Mouse (Mus musculus) macrophage (primary cell): ENCODE data around the gene Chga. TPM values are rescaled to one million over a fixed set of nuclear protein-coding genes. Genes with fewer than 3 reads are reported as not detected.

ENCODE experiments used
- H3K27ac ChIP-seq: fragments of 350-480 bp; formaldehyde crosslinking; 2 replicates; pipeline ENCODE4 v1.9.0; 2021
- H3K36me3 ChIP-seq: fragments of 350-480 bp; formaldehyde crosslinking; 2 replicates; pipeline ENCODE4 v1.9.0; 2021; ENCODE audit errors: inconsistent target
- H3K4me3 ChIP-seq: fragments of 350-480 bp; formaldehyde crosslinking; 2 replicates; pipeline ENCODE4 v1.9.0; 2021; ENCODE audit errors: inconsistent target
- H3K79me2 ChIP-seq: fragments of 350-480 bp; formaldehyde crosslinking; 2 replicates; pipeline ENCODE4 v1.9.0; 2021; ENCODE audit errors: inconsistent target
- WGBS: methylation state at CpG from one replicate; pipeline ENCODE4 v1.1.7; 2026; ENCODE audit warnings: inconsistent platforms; ENCODE audit not compliant: missing documents; 5-methylcytosine and 5-hydroxymethylcytosine counted together
- polyA plus RNA-seq: library from polyadenylated mRNA; stranded (reverse); fragments of 250-400 nt; gene quantifications from 3 replicates; pipeline ENCODE4 v1.2.4, GENCODE M21; 2018; ENCODE audit warnings: inconsistent platforms

Gene Chga
- polyA plus RNA-seq, 1 experiment from 2014 or later: not detected

DNA sequence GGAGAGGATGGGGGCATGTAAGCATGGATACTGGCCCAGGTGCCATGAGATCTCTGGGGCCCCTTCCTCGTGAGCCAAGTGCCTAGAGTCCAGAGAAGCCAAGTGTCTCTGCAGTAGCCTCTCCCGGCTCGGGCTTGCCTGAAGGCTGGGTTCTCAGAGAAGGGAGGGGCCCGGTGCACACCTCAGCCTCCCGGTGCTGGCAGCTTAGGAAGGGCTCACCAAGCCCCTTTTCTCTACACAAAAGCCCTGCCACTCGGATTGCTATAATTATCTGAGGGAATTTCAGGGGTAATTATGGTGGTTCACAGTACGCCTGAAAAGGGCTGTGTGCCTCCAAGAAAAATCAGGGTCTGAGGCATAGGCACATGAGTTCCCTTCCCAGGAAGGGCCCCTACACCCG, 47.1 kb downstream of the Chga start:
- H3K27ac ChIP-seq: no peak overlapping the region
- 90% methylated on average over 8 of the region's 8 CpGs for WGBS
- no peaks in the 10 kb centered on the region for H3K79me2 ChIP-seq
- peaks cover 32% of the 10 kb centered on the region for H3K36me3 ChIP-seq
- H3K4me3 ChIP-seq: no peak overlapping the region

DNA sequence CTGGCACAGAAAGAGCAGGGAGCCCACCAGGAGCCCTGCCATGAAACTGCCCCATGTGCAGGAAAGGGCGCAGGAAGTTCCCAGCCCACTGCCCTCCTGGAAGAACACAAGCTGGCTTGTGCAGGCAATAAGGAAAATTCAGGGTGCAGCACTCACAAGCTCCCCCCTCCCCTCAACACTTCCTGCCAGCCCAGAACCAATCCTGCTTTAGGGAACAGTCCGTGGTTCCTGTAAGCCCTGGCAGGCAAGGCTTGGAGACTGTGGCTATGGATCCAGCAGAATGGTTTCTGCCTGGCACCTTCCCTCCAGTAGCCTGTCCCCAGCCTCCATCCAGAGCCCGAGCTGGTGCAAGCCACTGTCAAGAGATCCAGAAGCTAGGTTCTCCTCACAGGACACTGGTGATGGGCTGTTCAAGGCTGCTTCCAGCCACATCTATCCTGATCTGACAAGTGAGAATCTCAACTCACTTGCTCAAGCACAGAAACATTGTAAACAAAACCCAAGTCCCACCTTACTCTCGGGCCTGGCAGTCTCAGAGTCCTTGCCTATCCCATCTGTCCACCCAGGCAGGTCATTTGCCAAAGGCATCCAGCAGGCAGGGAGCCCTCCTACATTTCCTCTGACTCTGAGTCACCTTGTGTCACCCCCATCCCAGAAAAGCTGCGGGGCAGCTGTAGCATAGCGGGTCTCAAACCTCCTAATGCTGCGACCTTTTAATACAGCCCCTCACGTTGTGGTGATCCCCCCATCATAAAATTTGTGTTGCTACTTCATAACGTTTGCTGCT, 47.7 kb downstream of the Chga start:
- H3K79me2 ChIP-seq: no peaks in the 10 kb centered on the region
- 95% methylated on average over 9 of the region's 9 CpGs for WGBS
- no peak overlapping the region for H3K4me3 ChIP-seq
- H3K27ac ChIP-seq: no peak overlapping the region
- peaks cover 32% of the 10 kb centered on the region for H3K36me3 ChIP-seq

DNA sequence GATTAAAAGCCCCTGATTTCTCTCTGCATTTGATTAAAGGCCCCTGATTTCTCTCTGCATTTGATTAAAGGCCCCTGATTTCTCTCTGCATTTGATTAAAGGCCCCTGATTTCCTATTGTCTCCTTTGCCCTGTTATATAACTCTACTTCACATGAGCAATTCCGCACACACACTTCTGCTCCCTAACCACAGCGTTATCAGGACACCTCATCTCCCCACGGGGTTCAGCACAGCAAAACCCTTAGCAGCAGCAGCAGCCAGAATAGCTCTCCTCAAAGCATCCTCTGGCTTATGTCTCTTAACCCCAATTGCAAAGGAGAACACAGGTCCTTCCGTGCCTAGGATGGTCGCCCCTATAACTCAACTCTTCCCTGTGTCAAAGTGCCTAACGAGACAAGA, 50.8 kb downstream of the Chga start:
- Histone ChIP-seq H3K4me3 (no peak overlapping the region), H3K27ac (no peak overlapping the region), H3K36me3 (peaks cover 37% of the 10 kb centered on the region), H3K79me2 (no peaks in the 10 kb centered on the region)
- 45% methylated on average over 6 of the region's 6 CpGs for WGBS

DNA sequence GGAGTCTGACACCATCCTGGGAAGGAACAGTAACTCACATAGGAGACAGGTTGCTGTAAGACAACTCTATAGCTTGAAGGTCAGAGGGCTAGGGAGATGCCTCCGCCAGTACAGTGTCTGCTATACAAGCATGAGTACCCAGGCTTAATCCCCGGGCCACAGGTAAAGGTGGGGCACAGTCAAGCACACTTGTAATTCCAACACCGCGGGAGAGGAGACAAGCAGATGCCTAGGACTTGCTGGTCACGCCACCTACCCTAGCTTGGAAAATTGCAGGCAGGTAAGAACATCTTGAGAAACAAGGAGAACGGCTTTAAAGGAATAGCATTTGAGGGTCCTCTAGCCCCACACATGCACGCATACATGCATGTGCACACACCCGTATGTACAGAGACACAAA, 52.3 kb downstream of the Chga start:
- H3K27ac ChIP-seq: no peak overlapping the region
- no peaks in the 10 kb centered on the region for H3K79me2 ChIP-seq
- H3K36me3 ChIP-seq: peaks cover 37% of the 10 kb centered on the region
- H3K4me3 ChIP-seq: no peak overlapping the region
- 96% methylated on average over 8 of the region's 8 CpGs for WGBS

DNA sequence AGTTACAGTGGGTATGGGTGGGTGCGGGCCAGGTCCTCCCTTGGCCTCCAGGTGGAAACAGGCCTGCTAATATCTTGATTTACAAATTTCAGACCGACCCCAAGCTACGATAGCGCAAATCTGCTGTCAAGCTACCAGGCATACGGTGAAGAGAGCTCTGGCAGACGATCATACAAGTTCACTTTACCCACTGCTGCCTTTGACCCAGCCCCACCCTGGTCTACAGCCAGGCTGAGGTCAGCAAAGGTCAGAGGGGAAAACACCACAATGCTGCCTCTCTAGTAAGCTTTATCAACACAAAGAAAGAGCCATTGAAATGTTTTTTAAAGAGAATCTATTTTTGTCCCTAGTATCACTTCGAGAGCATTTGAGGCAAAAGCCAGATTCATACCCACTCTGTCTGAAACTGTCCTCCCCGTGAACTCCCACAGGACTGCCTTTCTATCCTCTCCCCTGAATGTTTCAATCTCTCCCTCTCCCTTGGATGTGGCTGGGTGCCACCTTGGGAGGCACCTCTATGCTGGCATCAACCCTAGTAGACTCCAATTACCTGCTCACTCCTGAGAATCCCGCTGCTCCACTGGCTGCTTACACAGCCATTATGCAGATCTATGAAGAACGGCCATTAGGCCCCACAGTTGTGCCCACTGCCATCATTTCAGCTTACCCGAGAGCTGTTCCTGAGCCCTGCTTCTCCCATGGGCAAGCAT, 53.2 kb downstream of the Chga start:
- Histone ChIP-seq H3K27ac (no peak overlapping the region), H3K36me3 (peaks cover 37% of the 10 kb centered on the region), H3K79me2 (no peaks in the 10 kb centered on the region), H3K4me3 (no peak overlapping the region)
- 93% methylated on average over 11 of the region's 11 CpGs for WGBS

DNA sequence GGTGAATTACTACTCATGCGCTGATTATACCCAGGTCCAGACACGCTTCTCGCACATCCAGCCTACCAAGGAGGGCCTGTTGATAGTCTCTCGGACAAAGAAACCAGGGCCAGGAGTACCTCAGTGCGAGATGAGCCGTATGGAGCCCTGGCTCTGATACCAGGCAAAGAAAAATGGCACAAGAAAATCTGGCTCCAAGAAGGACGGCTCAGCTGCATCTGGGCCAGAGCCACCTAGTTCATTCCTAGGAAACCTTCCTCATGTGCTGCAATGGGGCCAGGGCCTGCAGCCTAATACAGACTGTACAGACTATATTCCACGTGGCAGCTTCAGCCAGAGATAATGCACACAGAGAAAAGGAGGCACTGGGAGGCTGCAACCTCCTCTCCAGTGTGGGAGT, 56.2 kb downstream of the Chga start:
- H3K79me2 ChIP-seq: no peaks in the 10 kb centered on the region
- H3K27ac ChIP-seq: no peak overlapping the region
- 96% methylated on average over 8 of the region's 8 CpGs for WGBS
- H3K4me3 ChIP-seq: no peak overlapping the region
- H3K36me3 ChIP-seq: peaks cover 11% of the 10 kb centered on the region

DNA sequence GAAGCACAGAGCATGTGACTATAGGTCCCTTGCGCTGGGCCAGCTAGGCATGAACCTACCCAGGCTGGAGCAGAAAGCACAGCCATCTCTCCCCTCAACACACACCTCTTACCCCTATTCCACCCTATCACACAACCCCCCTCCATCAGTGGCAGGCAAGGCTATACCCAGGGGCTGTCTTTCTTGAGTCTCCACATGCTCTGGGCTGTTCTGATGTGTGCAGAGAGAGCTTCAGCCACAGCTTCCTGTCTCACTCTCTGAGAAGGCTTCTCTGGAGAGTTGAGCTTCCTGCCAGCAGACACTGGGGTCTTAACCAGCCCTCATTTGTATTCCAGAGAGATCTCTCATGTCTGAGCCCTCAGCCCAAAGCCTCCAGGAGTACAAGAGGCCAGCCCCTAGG, 57.7 kb downstream of the Chga start:
- Histone ChIP-seq H3K79me2 (no peaks in the 10 kb centered on the region), H3K27ac (no peak overlapping the region), H3K4me3 (no peak overlapping the region), H3K36me3 (0 out of 2 replicates have a peak, but pooled peaks cover 5% of the 10 kb centered on the region)
- WGBS: 85% methylated on average over 1 of the region's 1 CpGs

DNA sequence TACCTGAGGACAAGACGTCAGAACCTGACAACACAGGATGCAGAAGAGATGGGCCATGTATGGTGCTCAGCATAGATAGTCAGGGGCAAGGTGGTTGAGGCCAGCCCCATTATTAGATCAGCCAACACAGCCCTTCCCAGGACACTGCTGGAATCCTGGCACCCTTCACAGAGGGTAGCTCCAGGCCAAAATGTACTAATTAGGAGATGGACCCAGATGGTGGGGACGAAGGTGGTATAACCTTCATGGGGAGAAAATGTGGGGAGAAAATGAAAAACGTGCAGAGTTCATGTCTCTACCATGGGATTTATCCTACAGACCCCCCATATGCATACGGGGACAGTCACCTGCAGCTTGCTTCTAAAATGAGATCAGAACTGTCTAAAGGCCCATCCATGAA, 58.6 kb downstream of the Chga start:
- Histone ChIP-seq H3K27ac (no peak overlapping the region), H3K36me3 (0 out of 2 replicates have a peak, but pooled peaks cover 5% of the 10 kb centered on the region), H3K4me3 (no peak overlapping the region), H3K79me2 (no peaks in the 10 kb centered on the region)
- 93% methylated on average over 4 of the region's 4 CpGs for WGBS

Other genes with a start within 250 kb of the Chga start
- 1,992 to 3,134 TPM (median 2,166 TPM) in 3 replicates for gene Lgmn, start 115.2 kb upstream of the Chga start, polyA plus RNA-seq
- gene Golga5, start 85.8 kb upstream of the Chga start, polyA plus RNA-seq: 27.9 to 40.8 TPM (median 29.5 TPM) in 3 replicates
- 10.4 to 13.5 TPM (median 12.1 TPM) in 3 replicates for gene Itpk1, start 150.0 kb downstream of the Chga start, polyA plus RNA-seq
- gene Moap1, start 188.7 kb downstream of the Chga start, polyA plus RNA-seq: 4.7 to 7.2 TPM (median 6.1 TPM) in 3 replicates
- 11.4 to 13.5 TPM (median 12.9 TPM) in 3 replicates for gene Tmem251, start 188.8 kb downstream of the Chga start, polyA plus RNA-seq
- not detected in 3 replicates for gene Gm28051, start 202.8 kb downstream of the Chga start, polyA plus RNA-seq
- 5.2 to 11.5 TPM (median 9.4 TPM) in 3 replicates for gene Gon7, start 202.8 kb downstream of the Chga start, polyA plus RNA-seq
- gene Ubr7, start 203.0 kb downstream of the Chga start, polyA plus RNA-seq: 11.5 to 23.4 TPM (median 20.9 TPM) in 3 replicates
- gene Gm20604, start 203.7 kb downstream of the Chga start, polyA plus RNA-seq: 4.1 to 7.2 TPM (median 4.5 TPM) in 3 replicates